Mouse (Mus musculus) embryonic facial prominence, embryonic 10.5 days (tissue): ENCODE results near the gene Mef2a. TPM values are rescaled to one million over a fixed set of nuclear protein-coding genes. Genes with fewer than 3 reads are reported as not detected.

ENCODE experiments used
- DNase-seq: peaks from one replicate; pipeline ENCODE4 v3.0.0-alpha.2; 2017; ENCODE audit warnings: low spot score
- H3K27ac ChIP-seq: fragments of 300-500 bp; sonication (generic); replicated peaks from 2 replicates; pipeline ENCODE4 v1.5.1; 2016; ENCODE audit warnings: mild to moderate bottlenecking
- H3K27me3 ChIP-seq: fragments of 300-500 bp; sonication (generic); replicated peaks from 2 replicates; pipeline ENCODE4 v1.6.1; 2016; ENCODE audit warnings: low read depth, mild to moderate bottlenecking; ENCODE audit not compliant: poor library complexity, severe bottlenecking
- H3K36me3 ChIP-seq: fragments of 300-500 bp; sonication (generic); replicated peaks from 2 replicates; pipeline ENCODE4 v1.6.1; 2016; ENCODE audit warnings: mild to moderate bottlenecking, moderate library complexity
- H3K4me1 ChIP-seq: fragments of 300-500 bp; sonication (generic); 2 replicates; pipeline ENCODE4 v1.6.1; 2016
- H3K4me3 ChIP-seq: fragments of 300-500 bp; sonication (generic); 2 replicates; pipeline ENCODE4 v1.5.1; 2016; ENCODE audit warnings: mild to moderate bottlenecking, moderate library complexity
- H3K9me3 ChIP-seq: fragments of 300-500 bp; sonication (generic); 2 replicates; pipeline ENCODE4 v1.6.1; 2016; ENCODE audit warnings: mild to moderate bottlenecking
- WGBS: fragments of 180-500 bp; shearing (Covaris S2); methylation state at CpG from one replicate; pipeline ENCODE4 v1.1.7; 2016; 5-methylcytosine and 5-hydroxymethylcytosine counted together
- polyA plus RNA-seq: library from polyadenylated mRNA; unstranded; fragments of >200 nt; fragmentation: Nextera tagmentation; extraction: Ambion mirVana; gene quantifications from 2 replicates; pipeline ENCODE4 v1.2.1, GENCODE M21; 2016

Gene Mef2a
- polyA plus RNA-seq, 1 experiment from 2014 or later, result 25.1 TPM

DNA sequence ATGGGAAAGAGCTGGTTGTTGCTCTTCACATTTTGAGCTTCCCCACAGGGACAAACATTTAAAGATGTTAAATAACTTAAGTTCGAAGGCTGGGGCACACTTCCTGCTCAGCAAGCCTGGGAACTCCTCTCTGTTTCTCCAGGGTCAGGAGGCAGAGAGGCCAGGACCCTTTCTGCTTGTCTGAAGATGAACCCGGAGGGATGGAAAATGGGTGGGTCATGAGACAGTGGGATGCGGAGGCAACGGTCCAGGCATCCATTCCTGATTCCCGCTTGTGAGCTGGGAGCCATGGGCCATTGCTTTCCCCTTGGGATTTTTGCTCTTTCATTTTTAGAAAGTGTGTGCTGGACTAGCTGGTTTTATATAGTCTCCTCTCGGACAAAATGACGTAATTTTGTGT is 17.4 kb upstream of the Mef2a start:
- no peaks in the 10 kb centered on the region for H3K4me1 ChIP-seq
- H3K27ac ChIP-seq, result no peak overlapping the region
- no peak for DNase-seq
- no peaks in the 10 kb centered on the region for H3K36me3 ChIP-seq
- no peaks in the 10 kb centered on the region for H3K9me3 ChIP-seq
- no peak overlapping the region for H3K4me3 ChIP-seq
- WGBS, result 78% methylated on average over 7 of the region's 7 CpGs
- no peaks in the 10 kb centered on the region for H3K27me3 ChIP-seq

DNA sequence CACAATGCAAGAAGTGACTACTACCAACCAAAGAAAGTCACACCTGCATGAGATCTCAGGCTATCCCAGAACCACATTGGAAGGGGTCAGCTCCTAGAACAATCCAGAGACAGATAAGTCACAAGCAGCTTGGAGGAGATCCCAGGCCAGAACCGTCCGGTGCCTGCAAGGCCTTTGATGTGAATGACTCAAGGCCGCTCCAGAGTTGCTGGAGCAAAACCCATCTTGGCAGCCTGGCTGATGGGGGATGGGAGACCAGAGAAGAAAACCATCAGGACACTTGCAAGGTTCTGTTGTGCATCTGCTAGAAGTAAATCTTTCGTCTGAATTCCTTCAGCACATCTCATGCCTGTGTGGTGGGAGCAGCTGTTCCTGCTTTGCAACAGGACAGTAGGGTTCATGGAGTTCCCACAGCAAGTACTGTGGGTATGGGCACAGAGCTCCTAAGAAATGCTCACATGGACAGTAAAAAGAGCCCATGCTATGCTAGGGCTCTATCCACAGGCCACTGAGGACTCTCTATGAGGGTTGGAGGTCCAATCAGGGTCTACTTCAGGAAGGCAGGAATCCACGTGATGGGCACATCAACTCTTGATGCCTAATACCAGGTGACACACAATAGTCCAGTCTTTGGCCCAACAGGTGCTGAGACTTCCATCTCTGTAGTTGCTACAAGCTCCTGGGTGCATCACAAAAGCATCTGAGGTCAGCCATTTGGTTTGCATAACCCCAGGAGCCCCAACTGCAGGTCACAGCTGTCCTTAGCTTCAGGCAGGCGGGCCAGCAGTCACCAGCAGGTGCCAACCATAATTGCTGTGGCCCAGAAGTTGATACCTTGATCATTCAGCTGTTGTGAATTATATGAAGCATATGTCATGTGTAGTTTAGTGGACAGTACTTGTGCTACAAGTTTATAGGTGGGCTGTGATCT is 12.5 kb upstream of the Mef2a start:
- H3K36me3 ChIP-seq, result no peaks in the 10 kb centered on the region
- H3K9me3 ChIP-seq, result no peaks in the 10 kb centered on the region
- no peaks in the 10 kb centered on the region for H3K27me3 ChIP-seq
- H3K27ac ChIP-seq, result no peak overlapping the region
- 86% methylated on average over 6 of the region's 6 CpGs for WGBS
- no peaks in the 10 kb centered on the region for H3K4me1 ChIP-seq
- no peak for DNase-seq
- H3K4me3 ChIP-seq, result no peak overlapping the region

DNA sequence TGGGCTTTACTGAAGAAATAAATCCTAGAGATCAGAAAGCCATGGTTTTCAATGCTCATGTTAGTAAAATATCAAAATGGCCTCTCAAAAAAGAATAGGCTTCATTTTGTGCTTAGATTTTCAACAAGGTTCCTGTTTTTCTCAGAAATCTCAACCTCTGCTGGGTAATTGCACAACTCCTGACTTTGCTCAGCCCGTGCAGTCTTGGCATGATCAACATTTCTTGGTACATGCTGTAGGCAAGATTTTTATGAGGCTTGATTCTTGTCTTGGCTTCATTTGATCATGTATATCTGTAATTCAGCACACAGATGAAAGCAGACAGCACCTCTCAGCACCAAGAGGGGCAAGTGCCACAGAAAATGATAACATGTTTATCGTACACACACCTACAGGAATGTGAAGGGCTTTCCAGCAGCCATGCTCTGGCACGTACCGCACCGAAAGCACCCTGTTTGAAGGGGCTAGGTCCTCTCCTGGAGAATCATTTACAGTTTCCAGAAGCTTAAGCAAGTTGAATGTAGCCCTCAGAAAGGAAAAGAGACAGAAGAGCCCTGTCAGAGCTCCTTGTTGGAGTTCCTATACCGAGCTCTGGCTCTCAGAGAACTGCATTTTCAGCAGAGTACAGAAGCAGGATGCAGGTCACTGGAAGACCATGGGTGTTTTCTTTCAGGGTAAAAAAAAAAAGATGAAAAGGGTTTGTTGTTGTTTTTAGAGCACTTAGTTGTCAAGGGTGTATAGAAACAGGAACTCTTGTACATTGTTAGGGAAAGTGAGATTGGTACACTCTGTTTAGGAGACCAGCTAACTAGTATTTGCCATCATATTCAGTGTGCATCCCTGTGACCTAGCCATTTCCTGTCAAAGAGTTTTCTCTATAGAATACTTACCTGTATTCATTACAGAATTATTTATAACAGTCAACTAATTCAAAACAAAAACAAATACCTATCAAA is 7.8 kb upstream of the Mef2a start:
- no peak for DNase-seq

DNA sequence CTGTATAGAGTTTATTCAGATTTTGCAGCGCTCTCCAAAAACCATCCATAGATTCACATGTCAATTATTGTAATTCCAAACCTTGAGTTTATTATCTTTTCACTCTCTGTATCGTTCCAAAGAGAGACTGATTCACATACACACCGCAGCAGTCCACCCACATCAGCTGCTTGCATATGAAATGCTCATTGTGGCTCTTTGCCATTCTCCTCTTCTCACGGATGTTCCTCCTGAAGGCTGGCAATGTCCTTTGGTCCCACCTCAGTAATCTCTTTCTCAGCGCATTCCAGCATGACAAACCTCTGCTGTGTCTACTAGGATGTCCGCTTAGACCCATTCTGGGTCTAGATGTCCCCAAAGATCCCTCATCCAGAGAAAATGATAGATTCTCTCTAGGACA is 4.1 kb upstream of the Mef2a start:
- WGBS, result 90% methylated on average over 6 of the region's 6 CpGs
- H3K27ac ChIP-seq, result no peak overlapping the region
- peaks cover 15% of the 10 kb centered on the region for H3K4me1 ChIP-seq
- H3K36me3 ChIP-seq, result no peaks in the 10 kb centered on the region
- no peaks in the 10 kb centered on the region for H3K9me3 ChIP-seq
- H3K4me3 ChIP-seq, result no peak overlapping the region
- H3K27me3 ChIP-seq, result peaks cover 7% of the 10 kb centered on the region; the same call in 1 of the 2 replicates
- no peak for DNase-seq

More for the DNA sequence above, 7.8 kb upstream of the Mef2a start:
- Histone ChIP-seq H3K27ac (no peak overlapping the region), H3K36me3 (no peaks in the 10 kb centered on the region), H3K27me3 (no peaks in the 10 kb centered on the region), H3K4me3 (no peak overlapping the region), H3K9me3 (no peaks in the 10 kb centered on the region), H3K4me1 (no peaks in the 10 kb centered on the region)
- 90% methylated on average over 6 of the region's 6 CpGs for WGBS

DNA sequence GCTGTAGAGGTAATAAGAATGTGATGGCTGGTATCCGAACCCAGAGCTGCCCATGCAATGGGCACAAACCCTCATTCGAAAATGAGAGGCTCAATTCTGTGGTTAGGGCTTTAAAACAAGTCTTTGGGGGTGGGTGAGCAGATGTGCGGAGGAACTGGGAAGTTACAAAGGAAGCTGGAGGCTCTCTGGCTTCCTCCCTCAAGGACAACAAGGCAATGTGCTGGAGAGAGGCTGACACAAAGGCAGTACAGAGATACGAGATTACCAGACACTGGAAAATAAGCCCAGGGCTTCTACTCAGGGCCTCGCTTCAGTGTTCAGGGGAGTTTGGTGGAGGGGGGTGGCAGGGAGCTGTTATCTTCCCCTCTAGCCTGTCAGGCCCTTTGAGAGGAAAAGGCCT is 1.3 kb upstream of the Mef2a start:
- DNase-seq, result no peak
- Histone ChIP-seq H3K27me3 (peaks cover 7% of the 10 kb centered on the region; the same call in 1 of the 2 replicates), H3K27ac (peak overlapping the region; percentile 67), H3K4me3 (peak overlapping the region; percentile 93), H3K4me1 (peaks cover 23% of the 10 kb centered on the region), H3K9me3 (no peaks in the 10 kb centered on the region), H3K36me3 (no peaks in the 10 kb centered on the region)
- 38% methylated on average over 5 of the region's 5 CpGs for WGBS

DNA sequence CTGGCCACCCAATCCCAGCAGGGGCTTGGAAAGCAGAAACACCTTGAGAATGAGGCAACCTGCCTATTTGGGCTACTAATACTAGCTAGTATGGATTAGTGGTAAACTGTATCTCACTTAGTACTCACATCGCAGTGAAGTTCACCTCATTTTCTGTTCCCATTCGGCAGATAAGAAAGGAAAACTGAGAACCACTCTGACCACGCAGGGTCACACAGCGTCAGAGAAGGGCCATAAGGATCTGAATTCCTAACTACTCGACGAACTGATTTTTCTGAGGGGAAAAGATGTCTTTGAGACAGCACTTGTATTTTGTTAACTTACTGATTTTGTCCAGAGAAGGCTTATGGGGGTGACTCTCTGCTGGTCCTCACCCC is 914 bp upstream of the Mef2a start:
- DNase-seq, result no peak
- 32% methylated on average over 6 of the region's 6 CpGs for WGBS
- Histone ChIP-seq H3K27me3 (peaks cover 7% of the 10 kb centered on the region; the same call in 1 of the 2 replicates), H3K27ac (peak overlapping the region; percentile 99), H3K4me1 (peaks cover 23% of the 10 kb centered on the region), H3K4me3 (peak overlapping the region; percentile 93), H3K36me3 (no peaks in the 10 kb centered on the region), H3K9me3 (no peaks in the 10 kb centered on the region)

DNA sequence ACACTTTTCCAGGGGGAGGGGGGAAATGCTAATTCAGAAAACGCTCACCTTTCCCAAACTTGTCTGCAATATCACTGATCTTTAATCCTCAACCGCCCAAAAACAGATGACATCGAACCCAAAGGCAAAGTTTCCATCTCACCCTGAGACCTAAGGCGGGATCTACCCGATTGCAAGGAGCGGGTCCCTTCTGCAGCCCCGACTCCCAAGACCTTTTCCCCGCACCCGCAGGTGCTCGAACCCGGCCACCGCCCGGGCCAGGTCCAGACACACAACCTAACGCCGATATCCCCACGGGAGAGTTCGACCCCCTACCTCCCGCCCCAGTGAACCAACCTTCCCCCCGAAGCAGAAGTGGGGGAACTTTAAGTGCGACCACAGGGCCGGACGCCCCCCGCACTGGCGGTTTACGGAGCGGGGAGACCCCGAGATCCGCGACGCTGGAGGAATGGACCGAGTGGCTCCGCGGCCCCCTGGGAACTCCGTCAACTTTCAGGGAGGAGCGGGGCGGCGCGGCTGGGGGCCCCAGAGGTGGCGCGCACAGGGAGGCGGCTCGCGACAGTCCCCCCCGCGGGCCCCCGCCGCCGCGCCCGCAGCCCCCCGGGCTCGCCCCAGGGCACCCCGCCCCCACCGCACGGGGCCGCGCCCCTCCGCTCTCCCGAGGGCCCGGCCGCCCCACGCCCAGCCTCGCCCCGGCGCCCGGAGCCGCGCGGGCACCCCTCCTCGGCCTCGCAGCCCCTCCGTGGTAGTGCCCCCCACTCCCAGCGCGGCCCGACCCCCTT is 576 bp downstream of the Mef2a start:
- H3K27me3 ChIP-seq, result peaks cover 7% of the 10 kb centered on the region; the same call in 1 of the 2 replicates
- no peaks in the 10 kb centered on the region for H3K9me3 ChIP-seq
- peak overlapping the region; percentile 99 for H3K27ac ChIP-seq
- WGBS, result under 1% methylated on average over 73 of the region's 75 CpGs
- no peak for DNase-seq
- H3K36me3 ChIP-seq, result peaks cover 1% of the 10 kb centered on the region; the same call in 1 of the 2 replicates
- H3K4me1 ChIP-seq, result peaks cover 23% of the 10 kb centered on the region
- H3K4me3 ChIP-seq, result peak overlapping the region; percentile 93

DNA sequence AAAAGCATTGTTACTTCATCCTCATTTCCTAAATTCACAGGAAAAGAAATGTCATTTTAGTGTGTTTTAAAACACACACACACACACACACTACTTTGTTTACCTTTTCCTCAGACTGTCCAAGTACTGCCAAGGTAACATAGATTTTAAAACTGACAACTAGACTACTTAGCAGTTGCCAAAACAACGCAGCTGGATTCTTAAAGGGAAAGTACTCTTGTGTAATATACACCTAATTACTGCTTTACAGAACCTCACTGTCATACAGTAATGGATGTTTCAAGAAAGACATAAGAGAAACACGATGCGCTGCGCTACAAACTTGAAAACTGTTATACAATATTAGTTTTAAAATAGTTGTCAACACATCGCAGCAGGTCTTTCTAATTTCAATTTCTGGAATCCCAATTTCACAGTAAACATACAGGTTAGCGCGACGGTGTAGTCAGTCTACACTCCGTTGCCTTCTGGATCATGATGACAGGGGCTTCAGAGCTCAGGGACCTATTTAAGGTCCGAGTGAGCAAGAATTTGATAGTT is 1.2 kb downstream of the Mef2a start:
- 18% methylated on average over 10 of the region's 10 CpGs for WGBS
- DNase-seq, result peak; percentile 11
- peak overlapping the region; percentile 93 for H3K4me3 ChIP-seq

DNA sequence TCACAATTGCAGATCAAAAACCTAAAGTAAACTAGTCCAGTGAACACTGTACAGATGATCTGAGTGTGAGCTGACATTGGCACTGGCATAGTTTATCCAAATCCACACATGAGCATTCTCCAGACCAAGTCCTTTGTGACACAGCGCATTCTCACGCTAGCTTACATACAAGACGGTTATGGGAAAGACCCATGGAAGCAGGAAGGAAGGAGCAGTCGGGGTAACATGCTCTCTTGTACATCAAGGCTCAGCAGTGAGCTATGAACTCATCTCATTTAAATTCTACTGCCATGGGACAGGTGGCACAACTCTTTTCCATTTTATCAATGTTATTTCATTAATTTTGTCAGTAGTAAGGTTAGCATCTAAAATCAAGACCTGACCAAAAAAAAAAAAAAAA is 3.0 kb downstream of the Mef2a start:
- Histone ChIP-seq H3K4me3 (no peak overlapping the region), H3K27me3 (0 out of 2 replicates have a peak, but pooled peaks cover 2% of the 10 kb centered on the region), H3K36me3 (peaks cover 3% of the 10 kb centered on the region; the same call in 1 of the 2 replicates), H3K9me3 (no peaks in the 10 kb centered on the region), H3K4me1 (peaks cover 23% of the 10 kb centered on the region), H3K27ac (no peak overlapping the region)
- DNase-seq, result no peak
- WGBS, result 80% methylated on average over 4 of the region's 4 CpGs

More for the DNA sequence above, 1.2 kb downstream of the Mef2a start:
- Histone ChIP-seq H3K9me3 (no peaks in the 10 kb centered on the region), H3K27ac (peak overlapping the region; percentile 99; the same call in 1 of the 2 replicates), H3K36me3 (peaks cover 3% of the 10 kb centered on the region; the same call in 1 of the 2 replicates), H3K27me3 (peaks cover 7% of the 10 kb centered on the region; the same call in 1 of the 2 replicates), H3K4me1 (peaks cover 23% of the 10 kb centered on the region)

DNA sequence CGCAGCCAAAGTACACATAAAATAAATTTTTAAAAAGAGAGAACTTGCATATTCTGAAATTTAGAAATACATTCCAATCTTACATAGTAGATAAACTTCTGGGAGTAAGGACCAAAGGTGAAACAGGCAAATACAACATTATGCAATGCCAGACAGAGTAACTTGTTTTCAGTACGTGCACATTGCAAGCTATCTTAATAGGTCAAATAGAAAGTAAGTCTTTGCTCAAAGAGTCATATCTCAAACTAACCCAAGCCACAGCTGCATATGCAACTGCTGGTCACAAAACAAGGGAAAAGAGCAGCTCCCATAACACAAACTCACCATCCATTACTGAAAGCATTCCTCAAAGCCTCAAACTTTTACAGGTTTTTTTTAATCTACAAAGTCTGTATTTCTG is 4.3 kb downstream of the Mef2a start:
- Histone ChIP-seq H3K9me3 (no peaks in the 10 kb centered on the region), H3K27ac (no peak overlapping the region), H3K36me3 (peaks cover 3% of the 10 kb centered on the region; the same call in 1 of the 2 replicates), H3K4me1 (peaks cover 12% of the 10 kb centered on the region), H3K27me3 (no peaks in the 10 kb centered on the region), H3K4me3 (no peak overlapping the region)
- 92% methylated on average over 2 of the region's 2 CpGs for WGBS
- no peak for DNase-seq

DNA sequence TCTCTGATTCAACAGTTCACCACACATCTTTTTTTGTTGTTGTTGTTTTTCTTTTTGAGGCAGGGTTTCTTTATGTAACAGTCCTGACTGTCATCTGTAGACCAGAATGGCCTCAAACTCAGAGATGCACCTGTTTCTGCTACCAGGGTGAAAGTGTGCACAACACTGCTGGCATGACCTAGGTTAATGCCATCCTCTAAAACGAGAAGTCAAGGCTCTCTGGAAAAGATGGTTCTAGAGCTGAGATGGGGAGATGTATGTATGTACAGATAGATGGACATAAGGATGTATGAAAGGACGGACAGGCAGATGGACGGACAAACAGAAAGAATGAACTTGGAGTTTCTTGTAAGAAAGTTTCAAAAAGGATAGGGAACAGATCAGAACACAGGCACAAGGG is 12.1 kb downstream of the Mef2a start:
- no peak overlapping the region for H3K4me3 ChIP-seq
- DNase-seq, result no peak
- no peaks in the 10 kb centered on the region for H3K4me1 ChIP-seq
- peaks cover 6% of the 10 kb centered on the region for H3K36me3 ChIP-seq
- 91% methylated on average over 3 of the region's 3 CpGs for WGBS
- no peaks in the 10 kb centered on the region for H3K27me3 ChIP-seq
- H3K9me3 ChIP-seq, result peaks cover 4% of the 10 kb centered on the region; the same call in 1 of the 2 replicates
- no peak overlapping the region for H3K27ac ChIP-seq
